Mouse (Mus musculus) splenic B cell, adult 2 months (primary cell): Measurements from ENCODE around the gene Otulin.

ENCODE experiments used
- DNase-seq: peaks from one replicate; pipeline ENCODE4 v3.0.0-alpha.2; 2011; ENCODE audit warnings: low read depth, low spot score
- H3K27me3 ChIP-seq: 2 replicates; pipeline ENCODE4 v1.6.1; 2012; ENCODE audit warnings: mild to moderate bottlenecking, low read length, moderate library complexity, mixed read lengths; ENCODE audit not compliant: control insufficient read depth, poor library complexity, insufficient read depth, severe bottlenecking
- H3K36me3 ChIP-seq: 2 replicates; pipeline ENCODE4 v1.6.1; 2012; ENCODE audit warnings: mild to moderate bottlenecking, low read length, moderate library complexity, mixed read lengths; ENCODE audit not compliant: control insufficient read depth, poor library complexity, insufficient read depth, severe bottlenecking

Otulin gene

GRCm38 (mm10) chr15:27590812-27591211, 39.7 kb downstream of the Otulin start:
- DNase-seq, result no peak
- H3K27me3 ChIP-seq, result no peaks in the 10 kb centered on the region
- H3K36me3 ChIP-seq, result peaks cover 2% of the 10 kb centered on the region

GRCm38 (mm10) chr15:27588087-27588826, 42.2 kb downstream of the Otulin start:
- DNase-seq, result peak; percentile 50

GRCm38 (mm10) chr15:27586093-27586480, 44.4 kb downstream of the Otulin start:
- Histone ChIP-seq H3K36me3 (peaks cover 4% of the 10 kb centered on the region; the same call in 1 of the 2 replicates), H3K27me3 (no peaks in the 10 kb centered on the region)
- no peak for DNase-seq

More at GRCm38 (mm10) chr15:27588087-27588826, 42.2 kb downstream of the Otulin start:
- Histone ChIP-seq H3K36me3 (no peaks in the 10 kb centered on the region), H3K27me3 (no peaks in the 10 kb centered on the region)

- DNase-seq, result no peak
- peaks cover 4% of the 10 kb centered on the region; the same call in 1 of the 2 replicates for H3K36me3 ChIP-seq
- no peaks in the 10 kb centered on the region for H3K27me3 ChIP-seq
Observed at GRCm38 (mm10) chr15:27585466-27586092, 44.9 kb downstream of the Otulin start.

- peaks cover 4% of the 10 kb centered on the region; the same call in 1 of the 2 replicates for H3K36me3 ChIP-seq
- H3K27me3 ChIP-seq, result no peaks in the 10 kb centered on the region
- no peak for DNase-seq
Observed at GRCm38 (mm10) chr15:27583620-27584019, 46.9 kb downstream of the Otulin start.

GRCm38 (mm10) chr15:27583042-27583441, 47.5 kb downstream of the Otulin start:
- DNase-seq, result peak; percentile 58
- Histone ChIP-seq H3K36me3 (peaks cover 4% of the 10 kb centered on the region; the same call in 1 of the 2 replicates), H3K27me3 (no peaks in the 10 kb centered on the region)

- peaks cover 4% of the 10 kb centered on the region; the same call in 1 of the 2 replicates for H3K36me3 ChIP-seq
- peak; percentile 67 for DNase-seq
- H3K27me3 ChIP-seq, result no peaks in the 10 kb centered on the region
Observed at GRCm38 (mm10) chr15:27582428-27582827, 48.1 kb downstream of the Otulin start.

GRCm38 (mm10) chr15:27581640-27582039, 48.9 kb downstream of the Otulin start:
- Histone ChIP-seq H3K27me3 (no peaks in the 10 kb centered on the region), H3K36me3 (peaks cover 4% of the 10 kb centered on the region; the same call in 1 of the 2 replicates)
- no peak for DNase-seq

- H3K27me3 ChIP-seq, result no peaks in the 10 kb centered on the region
- H3K36me3 ChIP-seq, result peaks cover 4% of the 10 kb centered on the region; the same call in 1 of the 2 replicates
- no peak for DNase-seq
Observed at GRCm38 (mm10) chr15:27580771-27581170, 49.7 kb downstream of the Otulin start.

- Histone ChIP-seq H3K27me3 (no peaks in the 10 kb centered on the region), H3K36me3 (peaks cover 4% of the 10 kb centered on the region; the same call in 1 of the 2 replicates)
- no peak for DNase-seq
Observed at GRCm38 (mm10) chr15:27579853-27580252, 50.6 kb downstream of the Otulin start.

- H3K36me3 ChIP-seq, result peaks cover 4% of the 10 kb centered on the region; the same call in 1 of the 2 replicates
- no peak for DNase-seq
- no peaks in the 10 kb centered on the region for H3K27me3 ChIP-seq
Observed at GRCm38 (mm10) chr15:27578918-27579317, 51.6 kb downstream of the Otulin start.

- Histone ChIP-seq H3K27me3 (no peaks in the 10 kb centered on the region), H3K36me3 (peaks cover 4% of the 10 kb centered on the region; the same call in 1 of the 2 replicates)
- peak; percentile 29 for DNase-seq
Observed at GRCm38 (mm10) chr15:27577915-27578780, 52.3 kb downstream of the Otulin start.

- H3K27me3 ChIP-seq, result no peaks in the 10 kb centered on the region
- no peaks in the 10 kb centered on the region for H3K36me3 ChIP-seq
- DNase-seq, result no peak
Observed at GRCm38 (mm10) chr15:27576886-27577285, 53.6 kb downstream of the Otulin start.

GRCm38 (mm10) chr15:27575932-27576331, 54.6 kb downstream of the Otulin start:
- H3K36me3 ChIP-seq, result no peaks in the 10 kb centered on the region
- DNase-seq, result no peak

More at GRCm38 (mm10) chr15:27575932-27576331, 54.6 kb downstream of the Otulin start:
- H3K27me3 ChIP-seq, result no peaks in the 10 kb centered on the region
